Mouse (Mus musculus): ENCODE results near the gene Trim27.

Trim27 gene

GRCm38 (mm10) chr13:21179367-21179723, at the start of gene Trim27:
Gene Trim27 (plus strand): TSS chr13:21179445.
- DNase-seq (ENCODE audit: low read depth, low spot score): no peak

DNA sequence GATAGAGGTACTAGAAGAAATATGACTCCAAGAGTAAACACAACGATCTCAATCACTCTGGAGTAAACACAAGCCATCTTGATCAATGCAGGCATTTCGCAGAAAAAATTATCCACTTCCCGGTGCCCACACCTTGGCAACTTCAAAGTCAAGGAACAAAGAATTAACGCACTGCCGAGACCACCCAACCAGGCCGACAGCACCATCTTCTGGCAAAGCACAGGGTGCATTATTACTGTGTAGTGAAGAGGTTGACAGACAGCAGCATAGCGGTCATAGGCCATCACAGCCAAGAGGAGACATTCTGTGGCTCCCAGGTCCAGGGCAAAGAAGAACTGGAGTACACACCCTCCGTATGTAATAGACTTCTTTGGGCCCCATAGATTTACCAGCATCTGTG, 36.8 kb upstream of the Trim27 start:
- DNase-seq (ENCODE audit: low read depth, low spot score): no peak

GRCm38 (mm10) chr13:21145767-21146166, 33.5 kb upstream of the Trim27 start, which contains the start of gene Olfr1368:
Gene Olfr1368 (minus strand): TSS chr13:21145867.
- DNase-seq (ENCODE audit: low read depth, low spot score): no peak

DNA sequence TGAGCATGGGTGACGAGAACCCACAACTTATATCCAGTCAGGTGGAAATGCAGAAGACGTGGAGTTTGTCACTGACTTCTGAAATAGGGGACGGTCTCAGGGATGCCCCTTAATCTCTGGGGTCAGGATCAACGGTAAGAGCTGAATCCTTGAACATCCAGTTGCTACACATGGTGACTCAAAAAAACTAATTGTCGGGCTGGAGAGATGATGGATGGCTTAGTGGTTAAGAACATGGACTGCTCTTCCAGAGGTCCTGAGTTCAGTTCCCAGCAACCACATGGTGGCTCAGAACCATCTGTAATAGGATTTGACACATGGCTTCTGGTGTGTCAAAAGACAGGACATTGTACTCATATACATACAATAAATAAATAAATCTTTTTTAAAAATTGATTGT, 23.4 kb upstream of the Trim27 start:
- no peak for DNase-seq (ENCODE audit: low read depth, low spot score)

- DNase-seq (ENCODE audit: low read depth, low spot score): no peak
Observed at GRCm38 (mm10) chr13:21158071-21158470, 21.2 kb upstream of the Trim27 start.

- no peak for DNase-seq (ENCODE audit: low read depth, low spot score)
Observed at GRCm38 (mm10) chr13:21158785-21159474, 20.3 kb upstream of the Trim27 start.

DNA sequence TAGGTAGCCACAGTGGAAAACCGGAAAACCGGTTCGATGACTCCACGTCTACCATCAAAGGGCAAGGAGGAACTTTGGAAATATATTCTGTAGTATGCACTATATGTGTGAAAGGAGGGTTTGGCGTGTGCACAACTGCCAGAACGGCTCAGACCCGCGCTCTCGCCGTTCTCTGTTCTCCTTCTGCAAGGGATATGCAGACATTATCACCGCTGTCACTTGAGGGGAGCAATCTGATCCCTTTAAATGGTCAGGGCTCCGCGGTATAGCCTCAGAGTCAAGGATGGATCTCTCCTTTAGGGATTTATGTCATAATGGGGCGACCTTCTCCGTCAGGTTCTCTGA, 19.8 kb upstream of the Trim27 start:
- DNase-seq (ENCODE audit: low read depth, low spot score): no peak

DNA sequence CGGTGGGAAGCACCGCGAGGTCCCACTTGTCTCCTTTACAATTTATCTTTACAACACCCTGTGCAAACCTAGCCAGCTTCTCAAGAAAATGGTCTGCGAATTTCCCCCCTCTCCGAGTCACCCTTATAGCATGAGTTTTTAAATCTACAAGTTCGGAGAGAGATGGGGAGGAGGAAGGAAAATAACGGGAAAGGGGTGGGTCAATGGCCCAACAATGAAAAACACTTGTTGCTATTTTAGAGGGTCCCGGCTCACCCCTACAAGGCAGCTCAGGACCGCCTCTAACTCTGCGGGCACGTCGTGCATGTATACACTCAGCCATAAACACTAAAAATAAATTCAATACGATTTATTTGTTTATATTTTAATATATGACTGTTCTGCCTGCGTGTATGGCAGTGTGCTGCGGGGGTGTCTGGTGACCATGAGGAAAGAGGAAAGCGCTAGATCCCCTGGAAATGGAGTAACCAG, 19.2 kb upstream of the Trim27 start:
- DNase-seq (ENCODE audit: low read depth, low spot score): no peak

- no peak for DNase-seq (ENCODE audit: low read depth, low spot score)
Observed at GRCm38 (mm10) chr13:21160657-21161590, 18.3 kb upstream of the Trim27 start.

DNA sequence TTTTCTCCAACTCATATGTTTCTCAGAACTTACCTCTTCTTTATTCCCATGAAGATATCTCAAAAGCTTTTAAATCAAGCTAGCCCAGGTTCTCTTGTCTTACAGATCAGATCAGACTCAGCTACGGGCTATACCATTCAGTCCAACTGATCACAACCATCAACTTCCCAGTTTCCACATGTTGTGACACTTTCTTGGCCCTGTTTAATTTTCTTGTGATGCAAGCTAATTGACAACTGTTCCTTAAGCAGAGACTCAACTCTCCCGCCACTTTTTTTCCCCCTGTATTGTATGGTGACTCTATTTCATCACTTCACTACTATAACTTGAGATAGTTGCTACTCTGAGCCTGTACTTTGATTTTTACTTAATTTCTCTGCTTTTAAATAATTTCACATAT, 17.7 kb upstream of the Trim27 start:
- no peak for DNase-seq (ENCODE audit: low read depth, low spot score)

DNA sequence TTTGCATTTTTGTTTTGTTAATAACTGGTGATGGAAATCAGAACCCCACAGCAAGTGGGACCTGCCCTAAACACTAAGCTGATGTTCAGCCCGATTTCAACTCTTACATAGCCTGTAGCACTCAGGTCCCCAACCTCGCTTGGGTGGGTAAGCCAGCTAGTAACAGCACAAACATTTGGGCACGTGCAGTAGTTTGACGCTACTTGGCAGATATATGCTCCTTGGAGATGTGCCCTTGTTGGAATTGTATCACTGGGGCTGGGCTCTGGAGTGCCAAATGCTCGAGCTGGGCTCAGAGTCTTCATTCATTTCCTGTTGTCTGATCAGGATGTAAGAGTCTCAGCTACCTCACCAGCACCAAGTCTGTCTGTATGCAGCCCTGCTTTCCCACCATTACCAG, 16.7 kb upstream of the Trim27 start:
- DNase-seq (ENCODE audit: low read depth, low spot score): no peak

GRCm38 (mm10) chr13:21166936-21167909, 12.0 kb upstream of the Trim27 start:
- DNase-seq (ENCODE audit: low read depth, low spot score): no peak

DNA sequence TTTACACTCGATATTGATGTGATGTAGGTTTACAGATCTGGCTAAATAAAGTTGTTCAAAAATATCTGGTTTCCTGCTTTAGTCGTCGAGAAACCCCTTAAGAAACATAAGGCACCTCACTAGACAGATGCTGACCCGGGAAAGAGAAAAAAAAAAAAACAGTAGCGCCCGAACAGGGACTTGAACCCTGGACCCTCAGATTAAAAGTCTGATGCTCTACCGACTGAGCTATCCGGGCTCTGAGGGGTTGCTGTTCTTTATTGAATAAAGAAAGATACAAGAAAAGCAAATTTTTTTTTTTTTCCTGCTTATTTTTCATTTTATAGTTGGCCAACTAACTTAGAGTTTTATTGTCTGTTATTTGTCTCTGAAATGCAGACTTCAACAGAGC, 11.3 kb upstream of the Trim27 start:
- no peak for DNase-seq (ENCODE audit: low read depth, low spot score)

GRCm38 (mm10) chr13:21168371-21169011, 10.8 kb upstream of the Trim27 start:
- no peak for DNase-seq (ENCODE audit: low read depth, low spot score)

DNA sequence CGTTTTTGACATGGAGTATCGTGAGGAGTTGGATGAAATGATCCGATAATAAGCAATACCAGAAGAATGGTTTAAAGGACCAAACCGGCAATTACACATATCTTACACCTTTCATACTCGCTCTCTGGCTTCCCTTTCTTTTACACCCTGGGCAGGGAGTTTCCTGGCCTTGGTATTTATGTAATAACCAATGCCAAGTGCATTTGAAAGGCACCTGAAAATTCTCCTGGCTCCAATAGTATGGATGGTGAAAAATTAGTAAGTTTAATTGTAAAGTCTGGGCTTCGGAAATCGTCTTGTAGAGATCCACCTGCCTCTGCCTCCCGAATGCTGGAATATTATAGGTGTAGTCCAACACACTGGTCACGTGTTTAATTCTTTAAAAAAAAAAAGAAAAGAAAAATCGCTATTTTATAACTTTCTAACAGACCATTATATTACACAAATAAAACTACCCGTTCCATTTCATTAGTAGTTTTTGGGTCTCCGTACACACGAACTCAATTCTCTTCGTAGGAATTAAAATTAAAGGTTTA, 10.1 kb upstream of the Trim27 start:
- DNase-seq (ENCODE audit: low read depth, low spot score): no peak

DNA sequence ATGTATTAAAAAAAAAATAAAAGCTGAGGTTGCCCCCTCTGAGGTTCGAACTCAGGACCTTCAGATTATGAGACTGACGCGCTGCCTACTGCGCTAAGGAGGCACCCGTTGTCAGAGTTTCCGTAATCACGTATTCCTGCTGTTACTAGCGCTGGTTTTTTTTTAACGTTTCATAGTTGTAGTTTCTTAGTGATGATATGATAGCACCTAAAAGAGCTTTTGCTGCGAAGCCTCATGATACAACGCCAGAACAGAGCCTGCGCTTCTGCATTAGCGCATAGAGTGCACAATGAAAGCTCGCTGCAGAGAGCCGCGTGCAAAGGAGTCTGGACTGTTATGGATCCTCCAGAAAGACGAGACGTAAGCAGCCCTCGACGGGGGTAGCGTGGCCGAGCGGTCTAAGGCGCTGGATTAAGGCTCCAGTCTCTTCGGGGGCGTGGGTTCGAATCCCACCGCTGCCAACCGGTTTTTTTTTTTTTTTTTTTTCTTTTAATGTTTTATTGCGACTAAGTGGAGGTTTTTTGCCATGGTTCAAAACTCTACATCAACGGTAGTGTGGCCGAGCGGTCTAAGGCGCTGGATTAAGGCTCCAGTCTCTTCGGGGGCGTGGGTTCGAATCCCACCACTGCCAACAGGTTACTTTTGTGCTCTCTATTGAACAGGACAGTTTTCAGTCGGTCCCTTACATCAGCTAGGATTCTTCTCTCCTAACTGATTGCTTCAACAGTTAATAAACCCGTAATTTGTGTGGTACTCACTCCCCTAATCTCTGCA, 9.4 kb upstream of the Trim27 start:
- DNase-seq (ENCODE audit: low read depth, low spot score): no peak

DNA sequence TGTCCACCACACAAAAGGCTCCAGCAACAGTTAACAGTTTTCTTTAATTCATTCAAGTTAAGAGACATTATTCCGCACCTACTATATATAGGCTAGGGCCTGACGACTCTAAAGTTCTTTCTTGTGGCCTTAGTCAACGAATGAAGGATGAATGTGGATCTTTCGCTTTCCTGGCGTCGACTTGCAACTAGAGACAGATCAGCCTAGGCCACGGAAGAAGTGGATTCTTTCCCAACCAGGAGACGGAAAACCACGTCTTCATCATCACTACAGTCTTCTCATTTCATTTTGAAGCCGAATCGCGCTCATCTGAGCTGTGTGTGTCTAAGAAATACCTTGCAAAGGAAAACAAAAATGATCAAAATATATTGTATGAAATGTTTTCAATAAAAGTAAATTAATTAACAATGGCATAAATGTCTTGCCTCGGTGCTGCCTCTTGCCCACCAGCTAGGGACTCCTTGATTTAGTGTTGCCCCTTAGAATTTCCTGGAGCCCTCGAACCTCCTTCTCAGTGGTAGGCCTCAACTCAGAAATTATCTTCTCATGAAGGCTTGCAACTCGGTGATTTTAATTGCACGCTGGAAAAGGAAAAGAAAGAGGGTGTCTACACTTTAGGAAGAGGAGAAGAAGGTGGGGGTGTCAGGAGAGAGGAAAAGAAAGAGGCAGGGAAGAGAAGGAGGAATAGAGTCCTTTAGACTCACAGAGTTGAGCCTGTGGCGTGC, 8.7 kb upstream of the Trim27 start:
- DNase-seq (ENCODE audit: low read depth, low spot score): no peak

DNA sequence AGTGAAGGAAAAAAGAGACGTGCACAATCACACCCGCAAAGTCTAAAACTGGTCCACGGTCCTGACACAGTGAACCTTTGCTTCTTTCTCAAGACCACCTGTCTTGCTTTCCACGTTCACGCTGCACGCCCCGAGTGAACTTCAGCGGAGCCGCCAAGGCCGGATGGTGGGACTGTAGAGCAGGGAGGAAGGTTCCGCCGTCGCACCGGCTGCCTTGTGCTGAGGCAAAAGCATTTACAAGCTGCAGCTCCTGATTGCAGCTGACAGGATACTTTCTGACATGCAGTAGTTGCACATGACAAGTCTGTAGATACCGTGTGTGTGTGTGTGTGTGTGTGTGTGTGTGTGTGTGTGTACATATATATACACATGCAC, 8.1 kb upstream of the Trim27 start:
- no peak for DNase-seq (ENCODE audit: low read depth, low spot score)

- DNase-seq (ENCODE audit: low read depth, low spot score): no peak
Observed at GRCm38 (mm10) chr13:21171600-21172150, 7.6 kb upstream of the Trim27 start.

Data from WW6 (cell line).